Mouse (Mus musculus) ovary, postnatal 36 days (tissue): ENCODE results near the gene Adarb2.
A peak's percentile ranks its signal among the peaks of the same experiment; 100 is the strongest.

Source experiments
- DNase-seq: peaks from one replicate; pipeline ENCODE4 v3.0.0; 2022; ENCODE audit warnings: low spot score, mixed read lengths

Gene Adarb2

DNA sequence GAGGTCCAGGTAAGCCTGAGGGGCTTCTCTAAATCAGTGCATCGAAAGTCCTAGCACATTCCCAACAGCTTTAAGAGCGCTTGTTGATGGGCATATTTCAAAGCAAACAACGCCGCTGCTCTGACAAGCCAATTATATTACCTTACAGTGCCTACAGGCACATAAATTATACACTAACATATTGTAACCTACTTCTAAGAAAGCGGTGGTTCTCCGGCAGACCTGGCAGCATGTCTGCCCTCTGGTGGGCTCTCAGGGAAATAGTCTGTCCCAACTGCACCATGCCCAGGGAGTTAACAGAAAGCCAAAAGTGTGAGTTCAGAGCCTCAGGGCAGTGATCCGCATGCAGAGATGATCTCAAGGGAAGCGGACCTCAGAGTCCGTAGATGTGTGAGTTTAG is 582.5 kb downstream of the Adarb2 start:
- DNase-seq = peak; percentile 28

DNA sequence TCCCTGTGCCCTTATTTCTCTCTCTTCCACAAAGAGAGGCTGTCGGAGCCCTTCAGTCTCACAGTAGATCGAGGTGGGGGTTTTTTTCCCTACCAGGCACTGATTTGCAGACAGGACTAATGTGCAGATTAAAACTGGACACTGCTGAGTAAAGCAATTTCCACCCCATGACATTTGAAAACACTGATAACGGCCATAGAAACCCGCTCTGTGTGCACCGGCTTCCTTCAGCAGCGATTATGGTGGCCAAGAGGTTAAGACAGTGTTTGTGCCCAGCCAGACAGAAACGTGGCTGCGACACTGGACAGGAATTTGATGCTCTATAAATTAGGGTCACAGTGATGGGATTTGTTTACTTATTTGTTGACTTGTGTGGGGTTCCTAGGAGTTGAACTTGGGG is 590.6 kb downstream of the Adarb2 start:
- DNase-seq = no peak

DNA sequence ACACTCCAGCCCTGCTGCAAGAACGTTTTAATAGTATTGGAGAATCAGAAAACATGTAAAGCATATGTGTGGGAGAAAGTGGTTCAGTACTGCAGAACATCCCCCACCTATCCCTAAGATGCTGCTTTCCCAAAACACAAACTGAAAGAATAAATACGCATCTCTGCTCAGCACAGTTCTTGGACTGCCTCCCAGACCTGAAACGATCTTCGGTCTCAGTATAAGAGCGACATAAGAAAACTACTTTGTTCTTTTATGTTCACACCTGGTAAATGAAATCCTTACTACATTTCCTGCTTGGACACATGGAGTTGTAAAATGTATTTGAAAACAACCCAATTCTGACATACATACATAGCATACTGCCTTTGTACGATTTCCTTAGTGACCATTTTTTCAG is 597.9 kb downstream of the Adarb2 start:
- DNase-seq = no peak

- no peak for DNase-seq
Measured at GRCm38 (mm10) chr13:8805931-8806330, 603.3 kb downstream of the Adarb2 start.
